Mouse (Mus musculus) urinary bladder, postnatal 14 days (tissue): ENCODE data around the gene Ccna2.
A peak's percentile ranks its signal among the peaks of the same experiment; 100 is the strongest.
"Not testable (repeated sequence)": the region's sequence is repeated elsewhere in the genome, so short reads cannot be mapped to it uniquely, and the experiment has no call there.

Experiments
- DNase-seq: peaks from one replicate; pipeline ENCODE4 v3.0.0; 2021; ENCODE audit warnings: low spot score

Gene Ccna2

DNA sequence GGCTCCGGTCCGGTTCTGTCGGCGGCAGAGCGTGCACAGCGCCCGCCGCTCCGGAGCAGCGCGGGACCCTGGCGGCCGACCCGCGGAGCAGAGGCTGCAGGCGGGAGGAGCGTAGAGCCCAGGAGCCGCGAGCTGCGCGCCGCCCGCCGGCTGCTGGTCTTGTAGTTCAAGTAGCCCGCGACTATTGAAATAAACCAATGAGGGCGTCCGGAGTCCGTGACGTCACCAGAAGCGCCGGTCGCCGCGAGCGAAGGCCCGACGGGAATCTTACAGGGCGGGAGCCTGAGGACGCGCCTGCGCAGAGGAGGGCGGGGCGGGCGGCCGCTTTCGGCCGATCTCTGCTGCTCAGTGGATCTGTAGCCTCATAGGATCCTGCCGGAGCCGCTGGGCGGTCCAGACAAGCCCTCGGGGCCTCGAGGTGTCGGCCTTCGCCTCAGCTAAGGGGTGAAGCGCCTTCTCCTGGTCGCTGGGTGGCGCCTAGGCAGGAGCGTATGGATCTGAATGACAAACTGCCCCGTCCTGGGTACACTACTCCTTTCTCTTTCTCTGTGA lies at the start of gene Ccna2:
Gene Ccna2 (minus strand): TSS at position 324 of the 552 bp plus-strand sequence.
- DNase-seq: peak; percentile 99

DNA sequence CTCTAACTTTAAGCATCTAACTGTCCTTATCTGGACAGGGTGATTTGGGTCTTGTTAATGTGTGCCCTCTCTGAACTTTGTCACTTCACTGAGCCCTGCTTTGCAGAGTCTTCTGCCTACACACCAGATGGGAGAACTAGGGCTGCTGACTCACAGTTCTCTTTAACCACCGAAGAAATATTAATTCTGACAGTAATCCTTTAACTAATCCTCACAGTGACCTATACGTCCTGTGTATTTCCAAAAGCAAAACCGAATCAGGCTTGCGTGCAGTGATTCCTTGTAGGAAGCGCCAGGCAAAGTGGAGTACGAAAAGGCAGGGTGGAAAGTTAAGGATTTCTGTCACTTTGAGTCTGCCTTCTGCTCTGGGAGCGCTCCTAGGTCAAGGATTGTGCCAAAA lies 46.2 kb upstream of the Ccna2 start:
- DNase-seq: no peak

DNA sequence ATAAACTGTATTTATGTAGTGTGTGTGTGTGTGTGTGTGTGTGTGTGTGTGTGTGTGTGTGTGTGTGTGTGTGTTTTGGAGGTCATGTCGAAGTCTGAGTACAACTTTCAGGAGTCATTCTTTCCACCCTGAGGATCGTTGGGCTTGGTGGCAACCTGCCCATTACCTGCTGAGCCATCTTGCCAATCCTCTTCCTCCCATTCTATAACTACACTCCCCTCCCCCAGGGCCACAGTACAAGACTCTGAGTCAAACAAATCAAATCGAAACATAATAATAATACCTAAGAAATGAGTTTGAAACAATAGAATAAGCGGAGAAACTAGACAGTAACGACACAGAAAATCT lies 41.9 kb upstream of the Ccna2 start:
- DNase-seq: no peak

DNA sequence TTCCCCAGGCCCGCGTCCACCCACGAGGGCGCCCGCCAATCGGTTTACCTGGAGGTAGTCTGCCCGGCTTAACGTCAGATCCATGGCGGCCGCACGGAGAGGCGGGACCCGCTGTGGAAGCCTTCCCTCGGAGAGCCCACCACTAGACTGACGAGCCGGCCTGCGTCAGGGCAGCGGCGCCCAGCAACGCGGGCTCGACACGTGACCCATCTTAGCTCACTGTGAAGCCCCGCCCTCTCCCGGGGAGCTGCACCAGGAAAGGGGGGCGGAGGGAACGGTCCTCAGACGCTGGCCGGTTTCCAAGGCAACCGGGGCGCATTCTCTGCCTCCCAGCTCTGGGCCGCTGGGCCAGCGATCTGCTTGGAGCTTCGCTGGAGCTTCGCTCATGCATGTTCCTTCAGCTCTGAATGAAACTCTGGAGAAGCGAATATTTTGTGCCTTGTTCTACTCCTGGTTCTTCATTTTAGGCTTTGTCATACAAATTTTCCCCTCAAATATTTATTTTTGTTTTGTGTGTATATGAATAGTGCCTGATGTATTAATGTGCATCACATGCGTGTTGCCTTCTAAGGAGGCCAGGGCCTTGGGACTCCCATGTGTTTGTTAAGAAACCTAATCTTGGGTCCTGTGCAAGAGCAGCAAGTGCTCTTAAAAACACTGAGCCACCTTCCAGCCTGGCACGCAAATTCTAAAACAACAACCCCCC lies 41.4 kb upstream of the Ccna2 start, which contains the start of gene Bbs7:
Gene Bbs7 (minus strand): TSS at position 276 of the 706 bp plus-strand sequence.
- DNase-seq: peak; percentile 89

DNA sequence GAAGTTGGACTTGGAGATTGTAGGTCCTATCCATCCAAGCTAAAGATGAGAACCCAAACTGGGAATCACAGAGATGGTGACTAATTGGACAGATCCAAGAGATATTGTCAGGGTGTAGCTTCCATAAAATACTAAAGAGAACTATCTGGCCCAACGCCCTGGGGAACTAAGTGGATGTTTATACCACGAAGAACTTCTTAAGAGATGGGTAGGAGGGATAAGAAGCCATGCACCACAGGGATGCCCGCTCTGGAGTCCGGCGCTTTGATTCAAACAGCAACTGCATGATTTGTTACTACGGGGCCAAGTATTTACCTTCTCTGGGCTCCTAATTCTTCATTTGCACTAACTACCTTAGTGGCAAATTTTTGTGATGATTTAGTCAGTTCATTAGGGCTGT lies 40.7 kb upstream of the Ccna2 start:
- no peak for DNase-seq

DNA sequence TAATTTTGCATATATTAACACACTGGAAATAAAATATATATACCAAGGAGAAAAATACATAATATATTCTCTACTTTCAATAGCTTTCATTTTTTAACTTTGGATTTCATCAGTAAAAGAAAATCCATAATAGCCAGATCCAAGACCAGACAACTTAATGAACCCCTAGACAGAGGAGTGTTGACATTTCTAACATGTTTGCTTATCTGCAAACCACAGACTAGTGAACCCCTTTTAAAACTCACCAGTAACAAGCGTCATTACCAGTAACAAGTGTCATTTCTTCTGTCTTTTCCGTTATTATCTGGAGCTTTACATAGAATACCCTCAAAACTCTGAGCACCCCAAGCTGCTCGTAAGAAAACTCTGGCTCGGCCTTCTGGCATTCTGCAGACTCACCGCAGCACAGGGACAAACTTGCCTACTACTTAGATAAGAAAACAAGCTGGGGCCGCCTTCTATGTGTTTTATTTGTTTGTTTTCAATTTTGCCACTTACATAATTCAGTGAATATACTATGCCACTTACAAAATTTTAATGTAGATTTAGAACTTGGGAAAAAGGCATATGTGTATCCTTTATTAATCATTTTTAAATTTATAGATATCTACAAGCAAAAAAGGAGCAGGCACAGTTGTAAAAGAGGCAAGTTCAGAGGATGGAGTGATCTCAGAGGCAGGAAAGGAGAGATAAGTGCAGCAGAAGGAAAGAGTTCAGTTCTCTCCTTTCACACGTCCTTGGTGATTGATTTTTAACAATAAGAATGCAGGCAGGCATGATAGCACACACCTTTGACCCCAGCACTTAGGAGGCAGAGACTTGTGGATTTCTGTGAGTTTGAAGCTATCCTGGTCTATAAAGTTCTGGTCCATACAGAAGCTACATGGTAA lies 34.2 kb upstream of the Ccna2 start:
- no peak for DNase-seq

DNA sequence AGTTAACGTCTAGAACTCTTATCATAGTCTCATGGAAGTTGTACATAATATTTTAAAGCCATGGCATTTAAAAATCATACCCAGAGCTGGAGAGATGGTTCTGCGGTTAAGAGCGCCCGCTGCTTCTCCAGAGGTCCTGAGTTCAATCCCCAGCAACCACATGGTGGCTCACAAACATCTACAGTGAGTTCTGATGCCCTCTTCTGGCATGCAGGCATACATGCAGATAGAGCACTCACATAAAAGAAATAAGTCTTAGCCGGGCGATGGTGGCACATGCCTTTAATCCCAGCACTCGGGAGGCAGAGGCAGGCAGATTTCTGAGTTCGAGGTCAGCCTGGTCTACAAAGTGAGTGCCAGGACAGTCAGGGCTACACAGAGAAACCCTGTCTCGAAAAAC lies 27.8 kb upstream of the Ccna2 start:
- not testable (repeated sequence) for DNase-seq

DNA sequence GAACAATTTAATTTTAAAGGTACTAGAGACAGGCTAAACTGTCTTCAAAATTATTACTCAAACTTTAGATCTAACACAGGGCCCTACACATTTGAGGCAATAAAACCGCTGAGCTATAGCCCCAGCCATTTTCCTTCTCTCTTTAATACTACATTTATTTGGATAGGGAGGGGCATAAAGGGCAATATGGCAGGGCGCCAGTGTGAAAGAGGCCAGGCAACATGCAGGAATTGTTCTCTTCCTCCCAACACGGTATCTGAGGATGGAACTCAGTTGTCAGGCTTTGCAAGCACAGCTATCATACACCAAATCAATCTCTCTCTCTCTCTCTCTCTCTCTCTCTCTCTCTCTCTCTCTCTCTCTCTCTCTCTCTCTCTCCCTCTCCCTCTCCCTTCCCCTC lies 26.9 kb upstream of the Ccna2 start:
- DNase-seq: no peak

DNA sequence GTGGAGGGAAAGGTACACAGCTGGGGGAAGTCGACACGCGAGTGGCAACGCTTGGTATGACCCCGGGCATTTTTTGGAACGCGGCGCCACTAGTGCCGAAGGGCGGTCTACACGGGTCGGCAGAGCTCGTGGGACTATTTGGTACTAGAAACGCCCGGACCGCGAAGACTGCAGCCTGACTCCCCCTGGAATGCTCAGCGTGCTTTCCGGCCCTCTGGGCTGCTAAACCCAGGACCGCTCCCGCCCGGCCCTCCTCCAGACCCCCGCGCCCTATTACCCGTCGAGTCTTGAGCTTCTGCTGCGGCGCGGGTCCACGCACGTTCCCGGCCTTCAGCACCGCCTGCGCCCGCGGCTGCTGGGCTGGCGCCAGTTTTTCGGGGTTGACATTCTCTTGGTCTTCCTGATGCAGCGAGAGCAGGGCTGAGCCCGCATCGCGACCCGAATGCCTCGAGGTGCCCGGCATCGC lies 556 bp downstream of the Ccna2 start:
- peak; percentile 3 for DNase-seq

DNA sequence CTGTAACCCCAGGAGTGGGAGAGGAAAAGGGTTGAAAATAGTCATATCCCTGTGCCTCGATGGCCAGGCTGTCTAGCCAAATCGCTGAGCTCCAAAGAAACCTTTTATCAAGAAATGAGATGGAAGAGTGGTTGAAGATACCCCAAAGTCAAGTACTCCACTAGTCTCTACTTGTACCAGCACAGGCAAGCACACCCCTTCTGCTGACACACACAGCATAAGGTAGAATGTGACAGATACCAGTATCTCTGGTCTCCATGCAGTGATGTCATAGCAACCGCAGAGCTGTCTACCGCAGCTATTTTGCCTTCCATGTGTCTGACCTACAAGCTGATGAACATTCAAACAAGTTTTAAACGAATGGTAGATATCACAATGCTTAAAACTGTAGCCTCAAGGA lies 2.1 kb downstream of the Ccna2 start:
- DNase-seq: no peak

DNA sequence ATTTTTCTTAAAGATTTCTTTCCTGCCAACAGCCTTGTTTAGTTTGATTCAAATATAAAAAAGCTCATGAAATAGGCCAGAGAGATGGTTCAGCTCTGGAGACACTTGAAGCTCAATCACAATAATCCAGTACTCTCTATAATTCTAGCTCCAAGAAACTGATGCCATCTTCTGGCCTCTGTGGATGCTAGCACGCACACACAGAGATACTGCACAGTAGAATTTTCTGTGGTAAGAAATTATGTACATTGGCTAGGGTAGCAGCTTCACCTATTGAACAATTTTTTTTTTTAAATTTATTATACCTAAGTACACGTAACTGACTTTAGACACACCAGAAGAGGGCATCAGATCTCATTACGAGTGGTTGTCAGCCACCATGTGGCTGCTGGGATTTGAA lies 8.3 kb downstream of the Ccna2 start:
- DNase-seq: no peak

DNA sequence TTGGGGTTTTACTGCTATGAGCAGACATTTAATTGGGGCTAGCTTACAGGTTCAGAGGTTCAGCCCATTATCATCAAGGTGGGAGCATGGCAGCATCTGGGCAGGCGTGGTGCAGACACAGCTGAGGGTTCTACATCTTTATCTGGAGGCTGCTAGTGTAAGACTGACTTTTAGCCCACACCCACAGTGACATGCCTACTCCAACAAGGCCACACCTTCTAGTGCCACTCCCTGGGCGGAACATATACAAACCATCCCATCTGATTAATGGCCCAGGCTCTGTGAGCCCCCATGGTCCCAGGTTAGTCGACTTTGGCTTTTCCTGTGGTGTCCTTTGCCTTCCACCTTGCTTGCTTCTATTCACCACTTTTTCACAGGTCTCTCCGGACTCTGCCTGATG lies 12.3 kb downstream of the Ccna2 start:
- no peak for DNase-seq

DNA sequence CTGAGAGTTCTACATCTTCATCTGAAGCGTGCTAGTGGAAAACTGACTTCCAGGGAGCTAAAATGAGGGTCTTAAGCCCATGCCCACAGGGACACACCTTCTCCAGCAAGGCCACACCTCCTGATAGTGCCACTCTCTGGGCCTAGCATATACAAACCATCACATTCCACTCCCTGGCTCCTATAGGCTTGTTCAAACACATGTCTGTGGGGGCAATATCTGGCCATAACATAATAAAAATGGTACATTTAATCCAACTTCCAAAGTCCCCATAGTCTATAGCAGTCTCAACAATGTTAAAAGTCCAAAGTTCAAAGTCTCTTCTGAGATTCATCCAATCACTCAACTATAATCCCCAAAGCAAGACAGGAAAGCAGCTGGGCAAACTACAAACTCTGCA lies 14.3 kb downstream of the Ccna2 start:
- DNase-seq: no peak

DNA sequence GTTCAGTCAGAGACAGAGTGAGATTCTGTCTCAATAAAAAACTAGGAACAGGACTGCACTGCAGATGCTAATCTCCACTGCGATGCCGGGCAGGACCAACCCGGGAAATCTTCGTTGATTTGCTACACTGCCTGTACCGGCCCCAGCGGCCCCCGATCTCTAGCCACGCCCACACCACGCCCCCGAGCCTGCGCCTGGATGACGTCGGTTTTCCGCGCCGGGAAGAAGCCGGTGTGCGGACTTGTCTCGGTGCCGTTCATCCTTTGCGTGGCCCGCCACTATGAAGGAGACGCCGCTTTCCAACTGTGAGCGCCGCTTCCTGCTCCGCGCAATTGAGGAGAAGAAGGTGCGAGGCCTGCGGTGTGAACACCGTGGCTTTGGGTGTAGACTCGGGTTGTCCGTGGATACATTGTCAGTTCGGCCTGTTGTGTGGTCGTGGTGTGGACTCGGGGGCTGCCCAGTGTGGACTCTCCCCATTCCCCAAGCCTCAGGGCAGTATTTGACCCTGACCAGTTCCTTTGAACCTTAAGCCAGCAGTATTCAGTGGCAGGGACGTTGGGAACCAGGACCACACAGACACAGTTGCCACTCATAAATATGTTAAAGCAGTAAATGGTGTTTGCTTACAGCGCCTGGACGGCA lies 19.4 kb downstream of the Ccna2 start, which contains the start of gene Exosc9:
Gene Exosc9 (plus strand): TSS at position 201 of the 642 bp plus-strand sequence.
- peak; percentile 94 for DNase-seq

DNA sequence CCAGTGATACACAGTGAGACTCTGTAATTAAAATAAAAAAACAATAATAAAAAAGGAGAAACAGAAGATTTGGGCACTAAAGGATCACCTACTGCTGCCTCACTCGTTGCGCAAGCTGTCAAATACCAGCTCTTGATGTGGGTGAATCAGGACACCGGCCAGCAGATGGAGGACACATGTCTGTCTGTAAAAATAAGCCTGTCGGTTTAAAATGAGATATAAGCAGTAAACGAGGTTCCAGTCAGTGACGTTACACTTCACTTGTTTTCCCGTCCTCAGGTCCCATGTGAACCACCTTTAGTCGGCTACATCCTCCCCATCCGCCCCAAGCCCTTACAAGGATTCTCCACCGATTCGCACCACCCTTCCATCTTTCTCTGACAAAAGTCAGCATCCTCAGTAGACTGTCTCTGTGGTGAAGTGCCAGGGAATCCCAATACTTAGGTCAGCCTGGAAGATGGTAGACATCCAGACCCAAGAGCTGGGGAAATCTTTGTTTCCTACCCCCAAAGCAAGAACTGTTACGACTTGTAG lies 20.0 kb downstream of the Ccna2 start:
- DNase-seq: no peak

DNA sequence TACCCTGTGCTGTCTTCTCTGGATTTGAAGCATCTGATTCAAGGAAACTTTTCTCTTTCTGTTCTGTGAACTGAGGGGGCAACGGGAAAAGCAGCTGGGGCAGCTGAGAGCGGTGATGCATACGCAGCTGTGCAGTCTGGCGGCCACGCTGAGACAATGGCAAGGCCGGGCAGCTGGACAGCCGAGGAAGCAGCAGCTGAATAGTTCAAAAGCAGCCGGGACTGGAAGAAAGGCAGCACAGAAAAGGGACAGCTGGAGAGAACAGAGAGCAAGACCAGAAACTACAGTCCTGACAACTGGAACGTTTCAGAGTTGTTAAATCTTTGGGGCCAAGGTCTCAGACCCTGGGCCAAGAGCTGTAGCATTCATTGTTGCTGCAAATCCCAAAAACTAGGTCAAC lies 20.6 kb downstream of the Ccna2 start:
- peak; percentile 9 for DNase-seq

DNA sequence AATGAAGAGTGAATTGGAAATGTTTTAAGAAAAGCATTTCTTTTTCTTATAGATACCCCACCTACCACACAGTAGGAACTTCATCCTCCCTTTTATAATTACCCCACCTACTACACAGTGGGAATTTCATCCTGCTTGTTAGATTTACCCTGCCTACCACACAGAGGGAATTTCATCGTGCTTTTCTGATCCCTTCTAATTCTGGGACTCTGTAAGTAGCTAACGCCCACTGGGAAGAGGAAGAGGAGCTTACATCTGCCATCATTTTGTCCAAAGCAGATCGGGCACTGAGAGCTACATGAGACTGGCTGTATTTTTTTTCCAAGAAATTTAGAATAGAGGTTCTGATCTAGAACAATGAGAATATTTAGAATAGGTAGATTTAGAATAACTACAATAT lies 27.0 kb downstream of the Ccna2 start:
- DNase-seq: no peak

DNA sequence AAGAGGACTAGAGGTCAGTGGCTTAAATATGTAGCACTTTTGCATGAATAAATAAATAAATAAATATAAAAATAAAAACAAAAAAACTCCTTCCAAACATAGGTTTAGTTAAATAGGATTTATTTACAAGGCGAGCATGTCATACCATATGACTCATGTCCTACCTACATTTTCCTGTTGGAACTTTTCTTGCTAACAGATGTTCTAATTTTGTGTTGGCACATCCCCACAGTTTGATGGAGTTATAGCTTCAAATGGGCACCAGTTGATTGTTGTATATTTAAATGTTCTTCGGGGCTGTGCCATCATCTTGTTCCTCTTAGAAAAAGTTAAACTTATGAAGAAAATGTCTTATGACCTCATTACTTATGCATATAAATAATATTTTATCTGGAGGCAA lies 30.6 kb downstream of the Ccna2 start:
- no peak for DNase-seq

DNA sequence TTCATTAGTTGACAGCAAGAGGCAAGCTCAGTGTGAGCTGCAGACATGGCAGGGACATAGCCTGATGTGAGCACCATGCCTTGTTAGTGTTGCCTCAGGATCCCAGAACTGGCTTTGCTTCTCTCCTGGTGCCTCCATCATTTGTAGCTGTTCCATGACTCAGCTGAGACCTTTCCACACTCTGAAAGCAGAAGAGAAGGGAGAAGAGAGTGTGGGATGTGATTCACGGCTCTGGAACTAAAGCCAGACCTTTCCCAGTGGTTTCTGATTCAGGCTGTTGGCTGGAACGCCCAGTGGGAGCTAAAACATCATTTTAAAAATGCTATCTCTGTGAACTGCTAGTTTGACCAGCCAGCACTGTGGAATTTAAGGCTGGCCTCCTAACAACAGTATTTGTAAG lies 31.2 kb downstream of the Ccna2 start:
- peak; percentile 16 for DNase-seq

DNA sequence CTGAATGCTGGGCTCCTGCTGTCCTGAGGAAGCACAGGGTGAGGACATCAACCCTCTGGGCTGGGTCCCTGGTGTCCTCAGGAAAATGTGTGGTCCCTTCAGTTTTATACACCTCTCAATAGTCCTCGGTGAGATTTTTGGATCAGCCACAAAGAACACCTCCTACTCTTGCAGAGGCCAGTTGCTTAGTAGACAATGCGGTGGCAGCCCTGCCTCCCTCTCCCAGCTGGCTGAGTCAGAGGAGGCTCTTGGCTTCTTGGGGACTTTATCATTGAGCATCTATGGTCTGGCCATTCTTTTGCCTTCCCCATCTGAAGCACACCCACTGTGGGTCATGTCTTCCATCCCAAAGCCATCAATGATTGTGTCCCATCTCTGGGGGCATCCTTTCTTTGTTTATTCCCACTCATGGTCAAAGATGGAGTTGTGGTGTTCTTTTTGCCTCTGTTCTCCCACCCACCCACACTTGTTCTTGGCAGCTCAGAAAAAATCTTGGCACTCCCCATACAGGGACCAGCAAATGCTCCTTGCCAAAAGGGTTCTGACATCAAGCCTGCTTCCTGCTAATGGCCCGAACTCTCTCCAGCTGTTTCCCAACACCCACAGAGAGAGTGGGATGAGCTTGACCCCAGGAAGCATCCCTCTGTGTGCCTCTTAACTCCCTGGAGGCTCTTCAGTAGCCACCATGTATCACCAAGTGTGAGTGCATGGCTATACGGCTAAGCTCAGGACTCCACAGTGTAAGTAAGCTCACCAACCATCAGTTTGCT lies 34.1 kb downstream of the Ccna2 start:
- no peak for DNase-seq

DNA sequence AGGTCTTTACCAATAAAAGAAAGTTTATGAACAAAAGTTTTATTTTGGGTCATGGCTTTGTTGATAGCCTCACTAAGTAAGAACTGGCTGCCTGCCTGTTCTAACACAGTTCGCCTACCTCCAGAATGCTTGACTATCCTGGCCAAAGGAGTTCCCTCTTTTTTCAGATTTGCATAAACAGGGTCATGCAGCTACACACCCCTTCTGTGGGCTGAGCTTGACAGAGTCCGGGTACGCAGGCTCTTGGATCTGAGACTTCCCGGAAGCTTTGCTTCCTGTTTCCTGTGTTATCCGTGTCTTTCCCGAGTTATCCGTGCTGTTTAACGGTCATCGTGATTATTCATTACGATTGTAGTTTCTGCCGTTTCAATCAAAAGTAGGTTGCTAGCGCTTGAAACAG lies 35.9 kb downstream of the Ccna2 start:
- DNase-seq: no peak
